Mouse (Mus musculus) CH12.LX (cell line): ENCODE measurements around the gene Egfl8. TPM values are rescaled to one million over a fixed set of nuclear protein-coding genes. Genes with fewer than 3 reads are reported as not detected.

Experiments used
- DNase-seq: peaks from one replicate; pipeline ENCODE4 v3.0.0-alpha.2; 2013; ENCODE audit errors: extremely low read depth
- H3K27ac ChIP-seq: 2 replicates; pipeline ENCODE4 v1.5.1; 2012; ENCODE audit warnings: low read depth, mild to moderate bottlenecking, control low read depth, moderate library complexity; ENCODE audit not compliant: insufficient read depth
- H3K27me3 ChIP-seq: replicated peaks from 2 replicates; pipeline ENCODE3; 2012; ENCODE audit warnings: inconsistent platforms
- H3K36me3 ChIP-seq, 2 experiments: replicated peaks in 1 of 2; 2 replicates each; pipeline versions ENCODE3 to v1.6.1; 2012; ENCODE audit warnings: inconsistent platforms in 1 of 2, low read length in 1 of 2, mild to moderate bottlenecking in 1 of 2, mixed read lengths in 1 of 2, moderate library complexity in 1 of 2; ENCODE audit not compliant: control insufficient read depth in 1 of 2, insufficient read depth in 1 of 2
- H3K4me1 ChIP-seq, 2 experiments: 2 replicates each; pipeline ENCODE4 v1.6.1; 2012; ENCODE audit warnings: inconsistent platforms in 1 of 2, moderate library complexity in 1 of 2; ENCODE audit not compliant: insufficient read depth in 2 of 2, control insufficient read depth in 1 of 2
- H3K4me2 ChIP-seq: 2 replicates; pipeline ENCODE4 v1.6.1; 2012; ENCODE audit warnings: low read depth, mild to moderate bottlenecking, control low read depth; ENCODE audit not compliant: poor library complexity, insufficient read depth, severe bottlenecking
- H3K4me3 ChIP-seq, 3 experiments: fragments of 150-350 bp in 1 of 3; sonication (generic) in 1 of 3; replicated peaks in 1 of 3; 2 replicates each; pipeline versions ENCODE3 to v1.5.1; 2011 to 2012; ENCODE audit warnings: low read depth in 2 of 3, low read length in 2 of 3, mild to moderate bottlenecking in 2 of 3, moderate library complexity in 2 of 3, control low read depth in 1 of 3, improper control_type of control experiment in 1 of 3, inconsistent platforms in 1 of 3, mixed read lengths in 1 of 3; ENCODE audit not compliant: poor library complexity in 1 of 3
- H3K79me2 ChIP-seq: replicated peaks from 2 replicates; pipeline ENCODE4 v1.6.1; 2012; ENCODE audit warnings: mild to moderate bottlenecking, moderate library complexity; ENCODE audit not compliant: control insufficient read depth, poor library complexity, insufficient read depth, severe bottlenecking; ENCODE audit errors: extremely low read depth
- H3K9ac ChIP-seq: 2 replicates; pipeline ENCODE4 v1.6.1; 2012; ENCODE audit warnings: low read depth, mild to moderate bottlenecking, control low read depth, moderate library complexity; ENCODE audit not compliant: insufficient read depth
- H3K9me3 ChIP-seq: replicated peaks from 2 replicates; pipeline ENCODE3; 2012; ENCODE audit warnings: low read length, inconsistent platforms, mixed read lengths
- BHLHE40 ChIP-seq: IDR thresholded peaks from 2 replicates; pipeline ENCODE4 v1.6.1; 2011; ENCODE audit warnings: mild to moderate bottlenecking, low read depth, low read length, improper control_type of control experiment
- CHD2 ChIP-seq: IDR thresholded peaks from 2 replicates; pipeline ENCODE4 v1.6.1; 2011; ENCODE audit warnings: low read length, improper control_type of control experiment
- CTCF ChIP-seq, 2 experiments: IDR thresholded peaks in 1 of 2; conservative IDR thresholded peaks in 1 of 2; 2 replicates each; pipeline ENCODE4 v1.5.1; 2011 to 2012; ENCODE audit warnings: low read depth in 2 of 2, low read length in 2 of 2, improper control_type of control experiment in 1 of 2, inconsistent platforms in 1 of 2, mild to moderate bottlenecking in 1 of 2, moderate library complexity in 1 of 2
- ELF1 ChIP-seq: IDR thresholded peaks from 2 replicates; pipeline ENCODE4 v1.6.1; 2014; ENCODE audit warnings: low read depth, mild to moderate bottlenecking, inconsistent platforms, low read length, improper control_type of control experiment
- ETS1 ChIP-seq: conservative IDR thresholded peaks from 2 replicates; pipeline ENCODE4 v1.6.1; 2012; ENCODE audit warnings: low read depth, mild to moderate bottlenecking, inconsistent platforms, low read length, improper control_type of control experiment, moderate library complexity
- HCFC1 ChIP-seq: IDR thresholded peaks from 2 replicates; pipeline ENCODE4 v1.6.1; 2012; ENCODE audit warnings: low read depth, mild to moderate bottlenecking, inconsistent platforms, low read length, improper control_type of control experiment
- IRF4 ChIP-seq: IDR thresholded peaks from 2 replicates; pipeline ENCODE4 v1.6.1; 2014; ENCODE audit warnings: low read depth, mild to moderate bottlenecking, inconsistent platforms, low read length, improper control_type of control experiment
- JUND ChIP-seq: conservative IDR thresholded peaks from 2 replicates; pipeline ENCODE4 v1.6.1; 2011; ENCODE audit warnings: low read depth, low read length, improper control_type of control experiment
- MAZ ChIP-seq: IDR thresholded peaks from 2 replicates; pipeline ENCODE4 v1.6.1; 2012; ENCODE audit warnings: low read depth, mild to moderate bottlenecking, inconsistent platforms, low read length, improper control_type of control experiment, moderate library complexity
- MXI1 ChIP-seq: IDR thresholded peaks from 2 replicates; pipeline ENCODE4 v1.6.1; 2011; ENCODE audit warnings: mild to moderate bottlenecking, low read depth, low read length, improper control_type of control experiment
- NELFE ChIP-seq: IDR thresholded peaks from 2 replicates; pipeline ENCODE4 v1.6.1; 2011; ENCODE audit warnings: low read depth, low read length, improper control_type of control experiment
- NRF1 ChIP-seq: IDR thresholded peaks from 2 replicates; pipeline ENCODE4 v1.6.1; 2014; ENCODE audit warnings: low read depth, mild to moderate bottlenecking, inconsistent platforms, low read length, improper control_type of control experiment, moderate library complexity
- POLR2A ChIP-seq: IDR thresholded peaks from 2 replicates; pipeline ENCODE4 v1.6.1; 2011; ENCODE audit warnings: low read depth, mild to moderate bottlenecking, improper control_type of control experiment, low read length
- SIN3A ChIP-seq: IDR thresholded peaks from 2 replicates; pipeline ENCODE4 v1.6.1; 2012; ENCODE audit warnings: low read length, improper control_type of control experiment, inconsistent platforms
- TBP ChIP-seq: conservative IDR thresholded peaks from 2 replicates; pipeline ENCODE4 v1.6.1; 2011; ENCODE audit warnings: low read depth, low read length, improper control_type of control experiment
- TCF12 ChIP-seq: IDR thresholded peaks from 2 replicates; pipeline ENCODE4 v1.6.1; 2014; ENCODE audit warnings: low read depth, mild to moderate bottlenecking, inconsistent platforms, low read length, improper control_type of control experiment
- USF1 ChIP-seq: IDR thresholded peaks from 2 replicates; pipeline ENCODE4 v1.6.1; 2014; ENCODE audit warnings: low read depth, mild to moderate bottlenecking, inconsistent platforms, low read length, improper control_type of control experiment
- USF2 ChIP-seq: conservative IDR thresholded peaks from 2 replicates; pipeline ENCODE4 v1.6.1; 2011; ENCODE audit warnings: low read depth, low read length, improper control_type of control experiment
- ZC3H11A ChIP-seq: IDR thresholded peaks from 2 replicates; pipeline ENCODE4 v1.6.1; 2012; ENCODE audit warnings: low read depth, mild to moderate bottlenecking, inconsistent platforms, low read length, improper control_type of control experiment
- ZMIZ1 ChIP-seq: IDR thresholded peaks from 2 replicates; pipeline ENCODE4 v1.6.1; 2012; ENCODE audit warnings: low read depth, mild to moderate bottlenecking, inconsistent platforms, low read length, improper control_type of control experiment
- ZNF384 ChIP-seq: IDR thresholded peaks from 2 replicates; pipeline ENCODE4 v1.6.1; 2012; ENCODE audit warnings: low read depth, low read length, improper control_type of control experiment, inconsistent platforms
- dilution Hi-C: fragments of 300-500 bp; cut with MboI; formaldehyde crosslinking; loops from 2 replicates; pipeline ENCODE4 v1.14.3; 2020; ENCODE audit warnings: low sequenced_read_pairs; ENCODE audit not compliant: extremely low pct_unique_long_range_greater_than_20kb, extremely low pct_ligation_motif_present
- in situ Hi-C: fragments of 300-500 bp; cut with MboI; formaldehyde crosslinking; loops from 3 replicates; pipeline ENCODE4 v1.14.3; 2019; ENCODE audit warnings: low sequenced_read_pairs, low pct_ligation_motif_present, low pct_unique_long_range_greater_than_20kb, mixed read lengths
- polyA plus RNA-seq: library from polyadenylated mRNA; unstranded; fragments of >175 nt; gene quantifications from 2 replicates; pipeline ENCODE4 v1.2.1, GENCODE M21; 2012; ENCODE audit warnings: low read depth; ENCODE audit not compliant: insufficient read length
- total RNA-seq, 2 experiments: library from RNA; depleted of rRNA; stranded (reverse); fragments of 300-350 nt in 1 of 2; fragments of >200 nt in 1 of 2; gene quantifications; 2 replicates each; pipeline ENCODE4 v1.2.3; 2012 to 2014

The Egfl8 gene
- total and polyA plus RNA-seq, 3 experiments: not detected

DNA sequence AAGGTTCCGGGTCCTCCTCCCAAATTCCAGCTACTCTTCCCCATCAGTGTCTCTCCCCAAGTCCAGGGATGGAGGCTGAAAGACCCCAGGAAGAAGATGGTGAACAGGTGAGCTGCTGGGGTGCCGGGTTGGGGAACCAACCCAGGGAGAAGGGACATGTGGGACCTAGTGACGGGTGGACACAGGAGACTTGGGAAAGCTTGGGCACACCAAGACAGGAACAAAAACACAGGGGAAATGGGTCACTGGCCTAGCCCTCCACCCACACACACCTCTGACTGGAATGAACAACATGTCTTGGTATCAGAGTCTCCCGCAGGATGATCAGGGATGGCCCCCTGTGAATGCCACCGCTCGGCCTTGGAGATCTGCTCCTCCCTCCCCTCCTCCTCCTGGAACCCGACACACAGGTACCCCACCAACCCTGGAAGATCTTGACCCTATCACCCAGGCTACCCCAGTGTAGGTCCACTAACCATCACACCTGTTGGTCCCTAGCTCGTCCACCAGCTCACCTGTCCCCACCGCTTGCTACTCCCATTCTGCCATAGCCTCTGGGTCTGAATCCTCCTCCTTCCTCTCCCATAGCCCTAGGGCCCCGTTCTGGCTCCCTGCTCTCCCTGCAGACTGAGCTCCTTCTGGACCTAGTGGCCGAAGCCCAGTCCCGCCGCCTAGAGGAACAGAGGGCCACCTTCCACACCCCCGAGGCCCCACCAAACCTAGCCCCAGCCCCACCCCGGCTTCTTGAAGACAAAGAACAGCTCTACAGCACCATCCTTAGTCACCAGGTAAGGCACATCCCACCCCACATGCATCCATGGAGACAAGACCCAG, 25.4 kb downstream of the Egfl8 start:
- H3K4me2 ChIP-seq: peak overlapping the region; percentile 73
- no peaks in the 10 kb centered on the region for H3K9me3 ChIP-seq
- H3K79me2 ChIP-seq: no peaks in the 10 kb centered on the region; the same call in 1 of the 2 replicates
- no peak for DNase-seq
- in situ Hi-C loops: no loop called here
- peak overlapping the region; percentile 67 for H3K9ac ChIP-seq
- peak overlapping the region; percentile 51 to 88 (median 82) for H3K4me3 ChIP-seq
- no peaks in the 10 kb centered on the region for H3K27me3 ChIP-seq
- H3K4me1 ChIP-seq: peaks cover 8 to 49% of the 10 kb centered on the region in 2 experiments; a peak in 2 of 4 replicates
- H3K27ac ChIP-seq: peak overlapping the region; percentile 85
- no peak for TF ChIP-seq USF1
- TF ChIP-seq, all 38 proteins: peak for 0
- dilution Hi-C loops: no loop called here
- peaks cover 11 to 22% of the 10 kb centered on the region in 2 experiments for H3K36me3 ChIP-seq

DNA sequence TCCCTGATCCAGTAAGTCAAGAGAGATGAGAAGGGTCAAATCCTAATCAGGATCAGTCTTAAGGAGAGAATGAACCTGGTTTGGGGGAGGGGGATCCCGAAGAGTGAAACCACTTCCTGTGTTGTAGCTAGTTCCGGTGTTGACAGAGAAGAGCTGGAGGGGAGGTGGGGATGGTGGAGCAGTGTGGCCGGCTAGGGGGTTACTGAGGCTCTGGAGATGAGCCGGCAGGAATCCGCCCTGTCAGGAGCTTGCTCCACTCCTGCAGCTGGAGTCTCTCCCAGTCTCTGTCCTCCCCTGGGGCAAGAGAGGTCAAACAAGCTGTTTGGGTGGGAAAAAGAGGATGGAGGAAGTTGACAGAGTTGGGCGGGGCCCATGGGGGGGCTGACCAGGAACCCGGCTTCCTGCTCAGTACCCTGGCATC, 26.1 kb downstream of the Egfl8 start, which contains the start of gene Gpsm3:
Gpsm3 (plus strand) TSS at position 126 of the 421 bp plus-strand sequence.
- H3K4me2 ChIP-seq: peak within 1 kb of the TSS; percentile 73
- peak; percentile 60 for DNase-seq
- H3K9ac ChIP-seq: peak within 1 kb of the TSS; percentile 67
- dilution Hi-C loops: no loop called here
- peaks cover 6 to 15% of the 10 kb centered on the region in 2 experiments for H3K36me3 ChIP-seq
- in situ Hi-C loops: no loop called here
- TF ChIP-seq NELFE: peak; percentile 58; the same call in 1 of the 2 replicates
- peak; percentile 68 for TF ChIP-seq HCFC1
- no peak for TF ChIP-seq ZC3H11A
- TF ChIP-seq ZNF384: no peak
- peak; percentile 92; the same call in 1 of the 2 replicates for TF ChIP-seq SIN3A
- no peak for TF ChIP-seq CTCF (conservative IDR thresholded peaks at IDR 0.05 in 1 of 2, IDR thresholded peaks at IDR 0.05 in 1 of 2; ENCODE audit: low read depth in 2 of 2, low read length in 2 of 2)
- peak; percentile 75 for TF ChIP-seq MAZ
- TF ChIP-seq IRF4: peak; percentile 49; the same call in 1 of the 2 replicates
- TF ChIP-seq ZMIZ1: peak; percentile 59; the same call in 1 of the 2 replicates
- no peak for TF ChIP-seq NRF1
- 0 out of 2 replicates have a peak, but pooled peaks have one; percentile 33 for TF ChIP-seq TBP
- peak; percentile 47; the same call in 1 of the 2 replicates for TF ChIP-seq TCF12
- TF ChIP-seq JUND: no peak
- TF ChIP-seq USF2: no peak
- TF ChIP-seq ETS1: peak; percentile 24; the same call in 1 of the 2 replicates
- TF ChIP-seq CHD2: peak; percentile 75
- TF ChIP-seq POLR2A: peak; percentile 65
- no peak for TF ChIP-seq BHLHE40
- TF ChIP-seq ELF1: peak; percentile 85
- peak; percentile 72 for TF ChIP-seq MXI1
- H3K79me2 ChIP-seq: no peaks in the 10 kb centered on the region; the same call in 1 of the 2 replicates
- no peaks in the 10 kb centered on the region for H3K9me3 ChIP-seq
- H3K4me1 ChIP-seq: peaks cover 8 to 47% of the 10 kb centered on the region in 2 experiments; a peak in 2 of 4 replicates
- H3K4me3 ChIP-seq: peak within 1 kb of the TSS; percentile 51 to 88 (median 82)
- peak within 1 kb of the TSS; percentile 85 for H3K27ac ChIP-seq
- H3K27me3 ChIP-seq: no peaks in the 10 kb centered on the region
